Mouse (Mus musculus) ovary, postnatal 14 days (tissue): Measurements from ENCODE around the gene Sohlh2.
"Not testable (repeated sequence)": the region's sequence is repeated elsewhere in the genome, so short reads cannot be mapped to it uniquely, and the experiment has no call there.

ENCODE experiments used
- DNase-seq: peaks from one replicate; pipeline ENCODE4 v3.0.0; 2022; ENCODE audit warnings: low spot score

Sohlh2 gene

DNA sequence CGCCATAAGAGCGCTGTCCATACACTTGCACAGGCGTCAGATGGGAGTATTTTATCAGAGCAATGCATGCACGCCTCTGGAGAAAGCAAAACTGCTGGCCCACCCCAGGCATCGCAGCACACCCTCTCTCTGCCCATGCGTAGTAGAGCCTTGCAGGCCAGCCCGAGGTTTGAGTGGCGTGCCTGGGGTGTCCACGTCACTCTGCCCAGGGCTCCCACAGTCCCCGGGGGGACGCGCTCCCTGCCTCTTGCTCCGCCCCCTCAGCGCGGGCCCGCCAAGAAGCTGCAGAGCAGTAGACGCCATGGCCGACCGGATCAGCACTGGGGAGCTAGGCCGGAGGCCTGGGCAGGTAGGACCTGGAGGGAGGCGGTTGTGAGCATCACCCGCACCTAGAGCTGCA lies at the start of gene Sohlh2:
Gene Sohlh2 (plus strand): TSS at position 263 of the 400 bp plus-strand sequence.
- no peak for DNase-seq

DNA sequence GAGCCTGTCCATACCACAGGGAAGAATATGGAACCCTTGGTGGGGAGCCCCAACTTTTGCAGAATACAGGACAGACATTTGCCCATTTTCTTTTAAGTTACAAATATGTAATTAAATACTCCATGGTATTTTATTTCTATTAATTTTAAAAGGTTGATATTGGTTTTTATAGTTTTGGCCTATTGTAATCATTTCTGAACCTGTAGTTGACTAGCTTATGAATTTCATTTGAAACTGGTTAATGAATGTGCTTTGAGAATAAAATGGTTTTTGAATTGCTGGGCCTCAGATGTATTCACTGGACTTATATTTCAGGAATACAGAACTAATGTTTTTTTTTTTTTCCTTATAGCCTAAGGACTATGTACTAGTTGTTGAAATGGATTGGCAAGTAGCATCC lies 44.8 kb upstream of the Sohlh2 start, which contains the start of gene Ccdc169:
Gene Ccdc169 (plus strand): TSS at position 301 of the 400 bp plus-strand sequence.
- no peak for DNase-seq

DNA sequence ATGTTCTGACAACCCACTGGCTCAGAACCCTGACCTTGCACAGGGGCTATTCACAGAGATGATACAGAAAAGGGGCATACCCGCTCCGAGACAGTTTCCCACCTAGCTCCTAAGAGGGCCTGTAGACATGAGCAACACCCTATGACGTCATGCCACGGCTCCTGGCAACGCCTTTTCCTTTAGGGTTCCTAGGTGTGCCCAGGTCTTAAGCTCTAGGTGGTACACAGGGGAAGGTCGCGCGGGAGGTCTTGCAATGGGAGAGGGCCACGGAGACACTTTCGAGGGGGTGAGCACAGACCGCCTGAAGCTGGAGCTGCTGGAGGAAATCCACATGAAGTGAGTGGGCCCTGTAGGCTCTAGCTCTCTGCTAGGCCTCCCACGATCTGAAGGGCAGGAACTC lies 42.0 kb upstream of the Sohlh2 start:
- no peak for DNase-seq

DNA sequence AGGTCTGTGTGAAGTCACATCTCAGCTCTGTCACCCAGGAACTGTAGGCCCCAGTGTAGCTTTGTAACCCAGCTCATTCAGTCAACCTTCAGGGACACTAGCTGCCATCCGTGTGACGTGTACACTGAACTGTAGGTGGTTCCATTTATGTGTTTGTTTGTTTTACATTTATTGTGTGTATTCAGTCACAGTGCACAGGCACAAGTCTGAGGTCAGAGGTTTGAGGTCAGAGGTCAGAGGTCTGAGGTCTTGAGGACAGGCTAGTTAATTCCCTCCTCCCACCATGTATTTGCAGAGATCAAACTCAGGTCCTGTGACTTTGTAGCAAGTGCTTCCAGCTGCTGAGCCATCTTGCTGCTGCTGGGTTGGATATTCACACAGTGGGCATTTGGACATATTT lies 40.4 kb upstream of the Sohlh2 start:
- no peak for DNase-seq

DNA sequence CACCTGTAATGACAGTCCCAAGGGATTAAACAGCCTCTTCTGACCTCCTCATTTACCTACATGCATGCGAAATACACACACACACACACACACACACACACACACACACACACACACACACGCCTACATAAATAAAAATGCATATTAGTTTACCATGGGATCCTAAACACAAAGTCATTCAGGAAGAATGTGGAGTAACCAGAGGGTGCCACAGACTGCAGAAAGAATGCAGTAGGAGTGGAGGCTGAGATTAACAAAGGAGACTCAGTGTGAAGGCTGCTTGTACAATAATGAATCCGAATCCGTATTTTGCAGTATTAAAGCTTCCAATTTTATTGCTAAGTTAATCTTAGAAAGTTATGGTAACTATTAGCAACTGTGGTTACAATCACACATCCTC lies 36.9 kb upstream of the Sohlh2 start:
- DNase-seq = no peak

DNA sequence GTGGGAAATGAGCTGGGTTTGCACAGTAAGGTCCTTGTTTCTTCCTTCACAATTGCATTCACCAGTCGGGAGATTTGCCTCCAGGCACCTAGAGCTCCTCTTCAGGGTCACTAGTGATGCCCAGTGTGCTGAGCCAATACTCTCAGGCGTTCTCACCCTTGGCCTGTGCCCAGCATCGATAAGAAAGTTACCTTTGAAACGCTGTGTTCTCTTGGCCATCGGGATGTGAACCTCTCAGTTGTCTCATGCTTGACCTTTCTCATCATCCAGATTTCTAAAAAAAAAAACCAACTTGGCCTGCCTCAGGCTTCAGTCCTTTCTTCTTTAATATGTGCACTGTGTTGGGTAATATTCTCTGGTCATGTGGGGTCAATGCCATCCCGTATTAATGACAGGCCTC lies 35.4 kb upstream of the Sohlh2 start:
- no peak for DNase-seq

DNA sequence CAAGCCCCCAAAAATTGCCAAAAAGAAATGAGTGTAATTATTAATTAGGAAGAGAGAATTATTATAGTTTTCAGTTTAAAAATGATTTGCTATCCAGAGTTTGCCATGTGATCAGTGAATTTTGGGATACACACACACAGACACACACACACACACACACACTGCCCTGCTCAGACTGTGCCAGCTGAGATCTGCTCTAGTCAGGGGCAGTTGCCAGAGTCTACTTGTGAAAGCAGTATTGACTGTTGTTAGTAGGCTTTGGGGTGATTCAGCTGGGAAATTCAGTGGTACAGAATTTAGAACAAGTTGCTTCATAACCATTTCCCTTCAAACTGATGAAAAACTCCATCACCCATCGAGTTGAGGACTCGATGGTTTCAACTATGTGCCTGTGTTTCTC lies 34.7 kb upstream of the Sohlh2 start:
- no peak for DNase-seq

DNA sequence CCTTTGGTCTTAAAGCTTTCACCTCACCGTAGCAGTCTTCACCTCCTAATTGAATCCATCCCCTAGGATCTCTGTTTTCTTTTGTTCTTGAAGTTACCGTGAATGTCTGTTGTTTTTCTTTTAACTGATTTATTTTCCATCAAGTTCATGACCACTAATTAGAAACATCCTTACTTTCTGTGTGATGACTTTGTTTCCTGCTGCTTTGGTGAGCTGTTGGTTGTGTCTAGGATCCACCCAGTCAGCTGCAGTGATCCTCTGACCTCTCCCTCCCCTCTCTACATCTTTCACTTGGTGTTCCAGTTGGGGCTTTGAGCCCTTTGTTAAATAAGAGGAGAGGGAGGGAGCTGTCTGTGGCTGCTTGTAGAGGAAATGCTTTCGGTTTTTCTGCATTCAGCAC lies 33.7 kb upstream of the Sohlh2 start:
- DNase-seq = no peak

DNA sequence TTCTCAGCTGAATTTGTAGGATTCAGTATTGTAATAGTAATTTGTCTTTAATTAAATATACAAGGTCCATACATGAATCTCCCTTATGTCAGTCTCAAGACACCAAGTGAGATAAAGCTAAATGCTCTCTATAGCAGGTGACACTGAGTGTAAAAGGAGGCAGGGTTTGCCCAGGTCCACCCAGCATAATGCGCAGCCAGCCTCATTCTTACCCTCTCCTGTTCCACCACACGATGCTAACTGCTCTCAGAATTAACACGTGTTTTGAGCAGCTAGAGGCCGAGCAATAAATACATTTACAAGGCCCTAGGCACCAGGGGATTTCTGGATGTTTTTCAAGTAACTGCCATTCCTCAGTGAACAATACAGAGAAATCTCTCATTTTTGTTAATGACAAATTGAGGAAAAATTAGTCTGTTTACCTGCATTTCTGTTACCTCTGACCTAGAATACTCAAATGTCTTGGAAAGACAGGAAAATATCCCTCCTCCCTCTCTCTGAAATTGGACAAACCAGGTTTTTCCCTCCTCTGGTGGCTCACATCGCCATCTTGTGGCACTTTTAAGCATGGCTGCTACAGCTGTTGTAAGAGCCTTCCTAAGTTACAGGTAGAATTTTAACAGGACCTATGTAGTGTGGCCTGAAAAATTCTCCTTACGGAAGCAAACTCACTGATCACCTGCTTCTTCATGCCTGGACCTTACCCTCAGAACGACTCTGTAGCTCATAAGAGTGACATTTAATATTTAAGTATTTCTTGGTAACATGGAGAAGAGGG lies 30.0 kb upstream of the Sohlh2 start:
- peak; percentile 38 for DNase-seq

DNA sequence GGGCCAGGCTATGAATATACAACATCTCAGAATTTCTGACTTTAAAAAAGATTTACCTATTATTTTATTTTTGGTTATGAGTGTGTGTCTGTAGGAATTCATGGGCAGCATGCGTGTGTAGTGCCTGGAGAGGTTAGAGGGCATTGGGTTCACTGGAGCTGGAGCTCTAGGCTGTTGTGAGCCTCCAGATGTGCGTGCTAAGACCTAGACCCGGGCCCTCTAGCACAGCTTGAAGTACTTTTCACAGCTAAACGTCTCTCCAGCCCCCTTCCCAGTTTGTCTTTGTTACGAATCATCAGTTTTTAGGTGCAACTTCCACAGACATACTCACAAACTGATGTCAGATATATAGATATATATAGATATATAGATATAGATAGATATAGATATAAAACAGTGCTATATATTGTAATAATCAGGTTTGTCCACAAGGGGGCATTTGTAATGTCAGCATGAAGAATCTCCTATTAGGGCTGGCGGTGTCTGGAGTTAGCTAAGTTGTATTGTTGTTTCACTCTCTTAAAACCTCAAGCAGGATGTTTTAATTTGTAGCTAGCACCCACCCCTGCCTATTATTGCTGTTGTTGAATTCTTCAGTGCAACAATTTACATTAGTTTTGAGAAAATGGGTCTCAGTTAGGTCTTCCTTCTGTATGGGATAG lies 29.0 kb upstream of the Sohlh2 start:
- DNase-seq = no peak

DNA sequence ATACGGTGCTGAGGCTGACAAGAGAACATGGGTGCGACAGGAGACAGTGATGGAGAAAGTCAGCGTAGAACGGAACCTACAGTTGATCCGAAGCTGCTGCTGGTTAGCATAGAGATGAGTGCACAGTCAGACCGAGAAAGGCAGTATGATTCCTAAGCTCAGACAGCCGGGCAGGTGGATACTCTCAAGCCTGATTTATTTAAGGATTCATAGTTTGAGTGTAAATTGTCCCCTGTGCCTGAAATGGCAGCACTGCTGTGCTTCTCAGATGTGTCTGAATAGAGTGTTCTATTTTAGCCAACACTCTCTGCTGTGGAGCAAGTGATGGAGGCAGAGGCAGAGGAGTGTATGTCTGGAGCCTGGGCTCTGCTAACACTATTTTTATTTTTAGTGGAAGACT lies 27.7 kb upstream of the Sohlh2 start:
- no peak for DNase-seq

DNA sequence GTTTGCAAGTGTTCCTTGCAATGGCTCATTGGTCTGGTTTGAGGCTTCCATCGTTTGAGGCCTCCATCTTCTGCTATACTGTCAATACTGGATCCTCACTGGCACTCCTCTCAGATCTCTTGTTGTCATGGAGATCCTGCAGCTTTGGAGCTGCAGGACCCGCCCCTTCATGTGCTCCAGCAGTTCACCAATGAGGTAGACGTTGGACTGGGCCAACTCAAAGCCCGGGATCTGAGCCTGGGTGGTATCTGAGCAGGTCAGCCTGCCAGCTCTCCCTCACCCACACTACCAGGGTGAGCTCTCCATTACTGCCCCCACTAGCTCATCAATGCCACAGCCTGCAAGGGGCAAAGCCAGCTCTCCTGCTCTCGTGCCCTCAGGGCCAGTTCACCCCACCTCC lies 24.4 kb upstream of the Sohlh2 start:
- no peak for DNase-seq

DNA sequence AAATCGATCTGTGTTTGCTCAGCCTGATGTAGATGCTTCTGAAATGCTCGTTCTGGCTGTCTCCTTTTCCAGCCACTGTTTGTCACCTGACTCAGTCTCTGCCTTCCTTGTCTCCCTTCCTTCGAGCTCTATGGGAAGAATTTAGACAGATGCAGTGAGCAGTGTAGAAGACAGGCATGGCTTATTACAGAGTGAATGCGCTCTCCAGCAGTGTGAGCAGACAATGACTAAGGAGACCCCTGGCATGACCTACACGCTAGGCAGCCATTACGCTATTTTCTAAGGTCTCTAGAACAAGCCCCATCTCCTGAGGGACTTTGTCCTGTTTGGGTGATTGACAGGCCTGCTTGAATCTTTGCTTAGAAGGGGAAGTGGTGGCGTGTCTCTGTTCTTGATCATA lies 20.7 kb upstream of the Sohlh2 start:
- DNase-seq = no peak

DNA sequence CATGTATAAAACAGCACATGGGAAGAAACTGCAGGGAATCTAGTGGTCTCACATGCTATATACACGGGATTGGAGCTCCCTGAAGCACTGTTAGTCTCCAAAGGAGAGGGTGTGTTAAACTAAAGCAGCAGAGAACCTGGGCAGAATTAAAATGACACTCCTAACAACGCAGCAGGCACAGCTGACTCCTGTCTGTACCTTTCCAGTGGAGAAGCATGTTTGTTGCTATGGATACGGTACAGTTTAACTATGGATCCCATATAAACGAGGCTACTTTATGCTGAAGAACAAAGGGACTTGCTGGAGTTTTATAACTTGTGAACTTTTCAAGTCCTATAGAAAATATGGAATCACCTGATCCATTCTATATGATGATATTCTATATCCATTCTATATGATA lies 18.3 kb upstream of the Sohlh2 start:
- no peak for DNase-seq

DNA sequence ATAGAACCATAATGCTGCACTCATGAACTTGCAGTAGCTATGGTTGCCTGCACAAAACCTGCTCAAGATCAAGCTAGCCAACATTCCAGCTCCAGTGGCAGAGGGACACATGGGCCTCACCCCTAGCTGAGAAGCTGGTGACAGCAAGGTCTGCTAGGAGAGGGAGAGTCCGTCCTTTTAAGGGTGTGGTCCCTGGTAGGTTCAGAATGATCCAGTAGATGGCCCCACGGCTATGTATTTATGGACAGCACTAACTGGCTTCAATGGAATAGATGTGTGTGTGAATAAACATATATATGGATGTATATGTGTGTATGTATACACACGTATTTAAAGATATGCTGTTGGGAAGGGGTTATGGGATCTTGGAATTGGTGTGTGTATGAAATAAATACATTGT lies 9.3 kb upstream of the Sohlh2 start:
- no peak for DNase-seq

DNA sequence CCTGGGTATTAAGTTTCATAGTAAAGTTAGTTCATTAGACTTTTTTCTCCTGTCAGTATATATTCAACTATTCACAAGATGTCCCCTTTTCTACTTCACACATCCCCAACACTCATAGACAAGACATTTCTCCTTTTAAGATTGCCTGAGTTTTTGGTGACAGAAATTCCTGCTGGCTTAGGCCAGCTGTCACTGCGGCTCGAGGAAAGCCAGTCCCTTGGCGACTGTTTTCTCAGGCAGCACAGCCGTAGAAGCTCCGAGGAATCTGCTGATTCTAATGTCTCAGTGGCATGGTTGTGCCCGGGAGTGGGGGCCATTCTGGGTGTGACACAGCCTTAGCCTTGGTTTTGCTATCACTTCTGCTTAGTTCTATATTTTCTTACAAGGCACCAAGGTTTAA lies 4.6 kb upstream of the Sohlh2 start:
- DNase-seq = no peak

DNA sequence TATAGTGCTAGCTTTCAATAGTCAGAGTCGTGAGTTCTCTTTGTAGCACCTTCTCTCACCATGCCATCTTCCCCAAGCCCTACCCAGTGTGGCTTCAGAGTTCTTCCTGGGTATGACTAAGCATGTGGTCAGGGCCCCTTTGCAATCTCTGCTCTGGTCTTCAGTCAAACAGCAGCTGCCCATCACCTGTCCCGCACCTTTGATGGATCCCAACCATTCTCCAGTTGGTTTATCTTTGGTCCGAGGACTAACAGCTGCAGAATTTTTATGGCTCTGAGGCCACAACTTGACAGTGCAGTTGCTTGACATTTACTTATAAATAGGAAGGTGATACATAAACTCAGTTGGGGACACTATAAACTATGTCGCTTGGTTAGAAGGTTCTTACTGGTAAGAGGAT lies 9.8 kb downstream of the Sohlh2 start:
- no peak for DNase-seq

DNA sequence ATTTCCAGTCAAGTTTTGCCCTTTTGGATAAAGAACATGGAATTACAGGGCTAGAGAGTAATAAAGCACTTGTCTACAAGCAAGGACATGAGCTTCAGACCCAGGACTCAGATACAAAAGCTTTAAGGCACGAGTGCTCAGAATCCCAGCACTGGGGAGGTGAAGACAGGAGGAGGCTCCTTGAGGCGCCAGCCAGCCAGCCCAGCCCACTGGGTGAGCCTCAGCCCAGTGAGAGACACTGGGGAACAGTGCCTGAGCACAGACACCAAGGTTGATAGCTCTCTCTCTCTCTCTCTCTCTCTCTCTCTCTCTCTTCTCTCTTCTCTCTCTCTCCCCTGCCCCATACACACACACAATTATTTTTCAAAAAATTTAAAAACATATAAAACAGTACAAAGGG lies 11.5 kb downstream of the Sohlh2 start:
- no peak for DNase-seq

DNA sequence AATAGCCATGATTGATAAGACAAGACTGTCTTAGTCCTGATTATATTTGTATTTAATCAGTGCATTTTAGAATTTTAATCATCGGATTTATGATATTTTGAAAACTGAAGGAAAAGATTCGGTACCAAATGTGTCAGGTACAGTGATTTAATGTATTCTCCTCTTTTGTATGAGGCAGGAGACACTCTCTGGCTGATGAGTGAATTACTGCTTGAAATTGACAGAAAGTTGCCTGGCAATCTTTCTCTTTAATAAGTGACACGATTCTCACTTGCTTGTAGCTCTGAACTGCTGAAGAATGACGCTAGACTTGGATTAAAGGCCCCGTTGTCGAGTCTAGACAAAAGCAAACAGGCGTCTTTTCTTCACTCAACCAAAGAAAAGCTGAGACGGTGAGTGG lies 13.0 kb downstream of the Sohlh2 start:
- no peak for DNase-seq

DNA sequence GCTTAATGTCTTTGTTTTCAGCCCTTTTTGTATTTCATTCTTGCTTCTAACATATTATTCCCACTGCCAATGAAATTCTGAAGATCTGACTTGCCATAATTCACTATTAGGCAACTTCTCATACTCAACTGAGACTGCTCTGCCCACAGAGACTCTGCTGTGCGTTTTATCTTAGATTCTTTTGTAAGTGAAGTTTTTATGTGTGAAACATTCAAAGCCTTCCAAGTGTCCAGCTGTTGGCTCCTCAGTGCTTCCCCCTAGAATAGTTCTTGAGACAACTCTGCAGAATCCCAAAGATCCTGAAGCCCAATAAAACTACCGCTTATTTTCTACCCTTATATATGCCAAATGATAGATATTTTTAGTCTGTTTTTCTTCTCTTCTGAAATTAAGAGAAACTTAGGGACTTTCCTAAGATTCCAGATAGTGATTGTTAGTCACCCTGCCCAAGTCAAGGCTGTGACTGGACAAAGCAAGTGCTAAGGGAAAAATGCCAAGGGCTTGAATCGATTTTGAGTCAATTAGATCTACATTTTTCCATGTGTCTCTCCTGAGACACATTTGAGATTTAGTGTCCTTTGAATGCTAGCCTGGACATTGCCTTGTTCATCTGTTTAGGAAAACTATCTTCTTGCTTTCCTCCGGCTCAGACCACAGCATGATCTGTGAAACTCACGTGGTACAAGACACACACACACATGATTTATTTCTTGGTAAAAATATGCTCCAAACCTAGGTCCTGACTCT lies 13.9 kb downstream of the Sohlh2 start:
- DNase-seq = no peak

DNA sequence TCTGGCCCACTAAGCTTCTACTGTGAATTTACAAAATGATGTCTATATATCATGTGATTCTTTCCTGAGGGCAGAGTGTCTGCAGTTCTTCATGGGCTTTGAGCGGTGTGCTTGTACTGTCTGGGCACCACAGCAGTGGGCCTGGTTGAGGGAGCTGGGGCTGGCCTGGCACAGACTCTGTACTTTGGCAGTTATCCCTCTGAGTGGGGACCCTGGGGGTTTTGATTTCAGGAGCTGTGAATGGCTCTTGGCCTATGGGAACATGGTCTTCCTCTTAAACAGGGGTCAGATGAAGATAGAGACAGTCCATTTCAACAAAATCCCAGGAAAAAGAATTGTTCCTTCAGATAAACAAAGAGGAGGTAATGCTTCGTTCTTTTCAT lies 14.5 kb downstream of the Sohlh2 start:
- DNase-seq = no peak

DNA sequence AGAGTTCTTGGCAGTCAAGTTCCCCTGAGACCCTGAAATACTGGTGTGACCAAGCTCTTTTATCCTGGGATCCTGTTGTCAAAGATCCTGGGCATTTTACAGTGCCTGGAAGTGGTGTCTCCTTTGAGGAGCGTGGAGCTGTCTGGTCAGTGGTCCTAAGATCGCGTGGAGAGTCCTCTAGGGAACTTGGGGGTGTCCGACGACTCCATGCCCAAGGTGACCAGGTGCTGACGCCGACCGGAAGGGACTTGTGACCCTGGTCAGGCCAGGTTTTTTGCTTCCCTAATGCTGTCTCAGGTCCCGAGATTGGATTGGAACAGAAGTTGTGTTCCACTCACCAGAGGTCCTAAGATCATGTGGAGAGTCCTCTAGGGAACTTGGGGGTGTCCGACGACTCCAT lies 21.8 kb downstream of the Sohlh2 start:
- not testable (repeated sequence) for DNase-seq

DNA sequence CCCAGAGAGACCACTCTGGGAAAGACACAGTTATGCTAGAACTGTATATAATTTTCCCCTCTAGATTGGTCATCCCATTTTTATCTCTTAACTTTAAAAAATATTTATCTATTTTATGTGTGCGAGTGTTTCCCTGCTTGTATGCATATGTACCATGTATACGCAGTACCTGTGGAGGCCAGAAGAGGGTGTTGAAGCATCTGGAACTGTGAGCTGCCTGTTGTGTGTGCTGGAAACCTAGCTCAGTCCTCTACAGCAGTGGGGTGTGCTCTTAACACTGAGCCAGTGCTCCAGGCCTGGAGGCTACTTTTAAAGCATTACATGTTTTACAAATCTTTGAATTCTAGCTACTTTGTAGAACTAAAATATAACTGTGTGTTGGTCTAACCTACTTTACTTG lies 24.6 kb downstream of the Sohlh2 start:
- no peak for DNase-seq
